16 mouse cellular contexts compared by ENCODE assay signal in the genomic region with DNA sequence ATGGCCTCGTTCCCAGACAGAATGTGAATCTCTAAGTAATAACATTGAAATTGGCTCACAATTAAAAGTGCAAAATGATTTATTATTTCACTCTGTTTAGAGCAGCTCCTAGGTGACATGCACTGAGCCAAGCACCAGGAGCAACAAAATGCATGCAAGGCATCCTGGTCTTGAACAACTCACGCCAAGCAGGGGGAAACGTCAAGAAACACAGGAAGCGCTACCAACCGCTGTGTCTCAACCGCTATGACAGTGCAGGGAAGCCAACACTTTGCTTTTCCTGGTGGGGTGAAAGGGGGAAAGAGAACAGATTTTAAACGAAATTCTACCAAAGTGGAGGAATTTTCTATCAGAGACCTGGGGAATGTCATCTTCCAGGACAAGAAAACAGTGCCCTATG. TPM values are rescaled to one million over a fixed set of nuclear protein-coding genes. Genes with fewer than 3 reads are reported as not detected.
A peak's percentile ranks its signal among the peaks of the same experiment; 100 is the strongest.
DNase-seq lines count a peak whose midpoint lies in the region; ATAC-seq lines count a peak whose summit lies in the region.
"Had no signal": no experiment of that assay in that cellular context is flagged by ENCODE, and none has a peak within 500 bp of the region (broad histone marks: within the 10 kb centered on the region; RNA-seq: fewer than 3 reads in every experiment).

No protein-coding gene starts in this region.

- ATAC-seq in common myeloid progenitor, adult 5-6 weeks (replicated peaks; ENCODE audit: low read depth, poor library complexity, severe bottlenecking) = peak; percentile 71
- peak; percentile 72 to 84 for ATAC-seq in hematopoietic stem cell, adult 5-6 weeks (replicated peaks in 1 of 2; ENCODE audit: insufficient read depth in 1 of 2, low FRiP score in 2 of 2, low TSS enrichment in 1 of 2, low read depth in 1 of 2, poor library complexity in 2 of 2, severe bottlenecking in 2 of 2)
- peak; percentile 50 for ATAC-seq in megakaryocyte progenitor cell, adult 5-6 weeks (replicated peaks; ENCODE audit: poor library complexity)
- ATAC-seq: forebrain, embryonic 13.5 days had no signal

- DNase-seq in 416B (ENCODE audit: low read depth) = peak; percentile 5
- no peak for DNase-seq in thymus, postnatal 10 days (ENCODE audit: low spot score in 2 of 2)
- DNase-seq in B cell, adult 2 months = no peak
- no peak for DNase-seq in left cerebral cortex, postnatal 4 days
- DNase-seq: adrenal gland, adult 2 months; adrenal gland, postnatal 10 days; adrenal gland, postnatal 36 days; cerebellum, adult 11-12 months; cerebellum, adult 2 months; cerebellum, adult 9-10 months; cerebellum, postnatal 10 days; cerebellum, postnatal 25 days had no signal

- intact Hi-C loops in left cerebral cortex, postnatal 4 days (cut with DNase I) = no loop called here

RNA-seq across cellular contexts. Expression of a gene that starts 43.8 kb away (rescaled TPM):
- total RNA-seq in common myeloid progenitor, adult 5-6 weeks (2017) = 2.5 and 4.8 TPM in 2 replicates
- 7.4 and 11.4 TPM in 2 replicates for total RNA-seq in hematopoietic stem cell, adult 5-6 weeks (2017)
- 1.4 and 2.2 TPM in 2 replicates for total RNA-seq in megakaryocyte progenitor cell, adult 5-6 weeks (2015)
- 1.7 and 2.0 TPM in 2 replicates for total RNA-seq in megakaryocyte progenitor cell, adult 5-6 weeks (2017)
- 10 to 100 TPM; 72.8 to 91.2 TPM for total RNA-seq in left cerebral cortex, postnatal 4 days (2021)
